ENCODE assay signal across 7 mouse cellular contexts in the genomic region with DNA sequence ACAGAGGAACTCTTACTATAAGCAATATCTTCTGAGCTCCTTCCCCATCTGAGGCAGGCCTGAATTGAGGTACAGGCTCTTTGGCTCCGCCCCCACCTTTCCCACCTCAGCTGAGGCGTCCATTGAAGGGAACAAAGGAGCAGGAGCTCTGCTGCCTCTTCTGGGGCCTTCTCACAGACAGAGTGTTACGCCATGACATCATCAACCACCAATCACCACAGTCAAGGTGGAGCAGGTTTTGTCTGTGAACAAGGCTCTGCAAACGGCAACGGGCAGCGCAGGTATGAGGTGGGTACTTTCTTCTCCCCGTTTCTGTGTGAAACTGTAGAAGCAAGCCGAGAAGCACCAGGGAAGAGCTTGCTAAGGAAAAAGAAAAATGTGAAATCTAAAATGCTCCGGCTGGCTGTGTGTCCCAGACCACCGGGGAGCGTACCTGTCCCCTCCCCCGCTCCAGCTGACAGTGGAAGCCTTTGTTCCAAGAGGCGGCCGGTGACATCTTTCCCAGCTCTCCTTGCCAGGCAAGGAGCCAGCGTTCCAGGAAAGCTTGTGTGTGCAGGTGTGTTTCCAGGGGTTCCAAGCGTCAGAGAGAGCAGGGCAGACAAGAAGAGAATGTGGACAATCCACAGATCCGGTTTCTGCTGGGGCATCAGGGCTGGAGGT.
A peak's percentile ranks its signal among the peaks of the same experiment; 100 is the strongest.
DNase-seq lines count a peak whose midpoint lies in the region; ATAC-seq and TF ChIP-seq lines count a peak whose summit lies in the region.

No protein-coding gene starts in this region.

- TF ChIP-seq CTCF in spleen, adult 2 months (IDR thresholded peaks at IDR 0.05; ENCODE audit: extremely low read depth, insufficient read depth, insufficient read length, insufficient replicate concordance) = no peak
- peak; percentile 46 for TF ChIP-seq CTCF in midbrain, postnatal 0 days (IDR thresholded peaks at IDR 0.05)

- H3K9ac ChIP-seq in forebrain, embryonic 14.5 days (ENCODE audit: low read length) = peak overlapping the region; percentile 61
- H3K9ac ChIP-seq in midbrain, postnatal 0 days (replicated peaks; ENCODE audit: low read length, poor library complexity, severe bottlenecking) = peak overlapping the region; percentile 71

- no peak for TF ChIP-seq POLR2A in spleen, adult 2 months (IDR thresholded peaks at IDR 0.05; ENCODE audit: low read depth, low read length)

- peak; percentile 85 for ATAC-seq in forebrain, embryonic 14.5 days
- ATAC-seq in midbrain, postnatal 0 days (ENCODE audit: low FRiP score) = peak; percentile 94

- H3K4me1 ChIP-seq in spleen, adult 2 months (ENCODE audit: control insufficient read depth, insufficient read depth, insufficient read length) = peaks cover 32% of the 10 kb centered on the region; the same call in 1 of the 2 replicates
- peaks cover 12% of the 10 kb centered on the region; the same call in 1 of the 2 replicates for H3K4me1 ChIP-seq in forebrain, embryonic 14.5 days (ENCODE audit: control insufficient read depth, insufficient read depth, low read length)
- peaks cover 20% of the 10 kb centered on the region; the same call in 1 of the 2 replicates for H3K4me1 ChIP-seq in midbrain, postnatal 0 days (ENCODE audit: insufficient read depth, low read length)

- H3K4me2 ChIP-seq in forebrain, embryonic 14.5 days (ENCODE audit: low read length) = peak overlapping the region; percentile 33
- H3K4me2 ChIP-seq in midbrain, postnatal 0 days (ENCODE audit: low read depth, low read length, poor library complexity, severe bottlenecking) = peak overlapping the region; percentile 39

- no peak overlapping the region for H3K4me3 ChIP-seq in spleen, adult 2 months (ENCODE audit: extremely low read depth, insufficient read depth, insufficient read length)
- no peak overlapping the region for H3K4me3 ChIP-seq in forebrain, embryonic 14.5 days (ENCODE audit: low read depth, low read length)
- H3K4me3 ChIP-seq in midbrain, postnatal 0 days (ENCODE audit: low read depth, low read length) = peak overlapping the region; percentile 24; the same call in 1 of the 2 replicates

- H3K36me3 ChIP-seq in spleen, adult 2 months (ENCODE audit: control insufficient read depth, insufficient read depth, low read length) = no peaks in the 10 kb centered on the region
- H3K36me3 ChIP-seq in forebrain, embryonic 14.5 days (ENCODE audit: control insufficient read depth, insufficient read depth, low read length) = no peaks in the 10 kb centered on the region
- no peaks in the 10 kb centered on the region for H3K36me3 ChIP-seq in midbrain, postnatal 0 days (ENCODE audit: insufficient read depth, low read length)

- H3K9me3 ChIP-seq in forebrain, embryonic 14.5 days (replicated peaks; ENCODE audit: control insufficient read depth, low read length) = no peaks in the 10 kb centered on the region
- no peaks in the 10 kb centered on the region for H3K9me3 ChIP-seq in midbrain, postnatal 0 days (ENCODE audit: low read length)

- 91% methylated on average over 17 of the region's 17 CpGs for WGBS in spleen, adult 2 months
- 16% methylated on average over 16 of the region's 17 CpGs for whole genome bisulfite sequencing in forebrain, embryonic 14.5 days
- WGBS in midbrain, postnatal 0 days = 25% methylated on average over 17 of the region's 17 CpGs

- DNase-seq in spleen, adult 2 months (ENCODE audit: low read depth in 1 of 2, low spot score in 2 of 2) = no peak
- no peak for DNase-seq in spleen, postnatal 10 days (ENCODE audit: low spot score in 2 of 2)
- DNase-seq in forebrain, embryonic 14.5 days (ENCODE audit: low spot score) = peak; percentile 82
- peak; percentile 53 to 84 for DNase-seq in kidney, postnatal 25 days
- peak; percentile 92 for DNase-seq in midbrain, postnatal 0 days (ENCODE audit: low spot score)
- no peak for DNase-seq in adrenal gland, adult 18-20 months (ENCODE audit: low spot score in 2 of 2)
- no peak for DNase-seq in layer of hippocampus, postnatal 25 days (ENCODE audit: extremely low spot score in 1 of 2, low spot score in 1 of 2)

- H3K27ac ChIP-seq in spleen, adult 2 months (ENCODE audit: insufficient read depth, low read length) = peak overlapping the region; percentile 96
- H3K27ac ChIP-seq in forebrain, embryonic 14.5 days (ENCODE audit: low read depth, low read length) = peak overlapping the region; percentile 88
- peak overlapping the region; percentile 97 for H3K27ac ChIP-seq in midbrain, postnatal 0 days (ENCODE audit: low read depth, low read length)

- no peaks in the 10 kb centered on the region for H3K27me3 ChIP-seq in spleen, adult 2 months (ENCODE audit: control insufficient read depth, insufficient read depth, low read length)
- H3K27me3 ChIP-seq in forebrain, embryonic 14.5 days (replicated peaks; ENCODE audit: control insufficient read depth, insufficient read depth, low read length) = no peaks in the 10 kb centered on the region
- no peaks in the 10 kb centered on the region for H3K27me3 ChIP-seq in midbrain, postnatal 0 days (ENCODE audit: insufficient read depth, low read length)

Comparison
In these comparisons a context has a peak if more than half of its experiments do, and no peak if none do; other contexts are left out.
1. DNase-seq: peak in forebrain, embryonic 14.5 days (single experiment), kidney, postnatal 25 days (2 of 2) and midbrain, postnatal 0 days (single experiment); none in spleen, adult 2 months (0 of 2), spleen, postnatal 10 days (0 of 2), adrenal gland, adult 18-20 months (0 of 2) and layer of hippocampus, postnatal 25 days (0 of 2).
2. Peak in every context shown above with its lines, with median percentiles within 50 percentile points of each other: H3K27ac ChIP-seq.